Mouse (Mus musculus): ENCODE measurements at regions not wholly inside any gene's neighbourhood (a gene's known extent, or its start where the extent isn't known, plus 50 kb on each side); places are given as distances from the start of the nearest gene placed in this dataset.
"Not testable (repeated sequence)": the region's sequence is repeated elsewhere in the genome, so short reads cannot be mapped to it uniquely, and the experiment has no call there.

DNA sequence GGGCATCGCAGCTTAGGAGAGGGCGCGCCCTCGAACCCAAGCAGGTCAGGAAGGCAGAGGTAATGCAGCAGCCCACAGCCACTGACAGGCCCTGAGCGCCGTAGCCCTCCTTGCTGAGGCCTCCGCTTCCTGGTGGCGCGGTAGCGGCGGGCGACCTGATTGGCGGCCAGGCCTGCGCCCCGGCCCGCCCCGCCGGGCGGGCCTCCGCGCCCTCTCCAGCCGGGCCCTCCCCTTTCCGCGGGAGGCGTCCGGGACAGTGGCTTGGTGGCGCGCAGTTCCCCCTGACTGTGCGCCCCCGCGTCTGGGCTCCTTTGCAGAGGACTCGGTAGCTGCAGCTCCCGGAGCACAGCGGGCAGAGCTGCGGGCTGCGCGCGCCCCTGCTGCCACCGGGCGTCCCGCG lies 242.1 kb downstream of the Gm21863 start:
- not testable (repeated sequence) for ATAC-seq (ENCODE audit: extremely low read depth, insufficient number of reproducible peaks, low FRiP score, poor library complexity, severe bottlenecking)

DNA sequence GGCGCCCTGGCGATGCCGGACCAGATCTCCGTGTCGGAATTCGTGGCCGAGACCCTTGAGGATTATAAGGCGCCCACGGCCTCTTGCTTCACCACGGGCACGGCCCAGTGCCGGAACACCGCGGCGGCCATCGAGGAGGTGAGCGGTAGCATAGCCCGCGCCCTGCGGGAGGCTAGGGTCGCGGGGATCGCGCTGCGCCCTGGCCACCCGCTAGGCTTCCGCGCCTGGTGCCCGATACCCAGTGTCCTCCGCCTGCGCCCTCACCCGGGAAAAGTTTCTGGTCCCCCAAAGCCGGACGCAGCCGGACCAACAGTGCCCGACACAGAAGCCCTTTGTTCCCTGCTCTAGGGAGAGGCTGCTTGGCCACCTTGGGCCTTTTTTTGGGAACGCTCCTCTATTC lies 242.6 kb downstream of the Gm21863 start:
- not testable (repeated sequence) for ATAC-seq (ENCODE audit: extremely low read depth, insufficient number of reproducible peaks, low FRiP score, poor library complexity, severe bottlenecking)

DNA sequence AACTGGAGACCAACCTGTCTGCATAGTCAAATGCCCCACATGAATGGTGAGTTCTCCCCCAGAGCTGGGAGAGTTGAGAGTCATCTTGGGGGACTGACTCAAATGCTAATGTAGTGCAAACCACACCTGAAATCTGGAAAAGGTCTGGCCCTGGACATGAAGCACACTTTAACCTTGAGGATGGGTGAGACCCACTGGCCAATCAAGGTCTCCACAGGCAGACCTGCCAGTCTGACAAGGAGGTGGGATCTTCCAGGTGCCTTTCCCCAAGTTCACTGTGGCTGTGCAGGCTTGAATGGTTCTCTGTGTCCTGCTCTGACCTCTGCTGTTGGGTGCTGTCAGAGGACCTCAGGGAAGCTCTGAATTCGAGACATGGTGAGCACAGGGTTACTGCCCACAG lies 269.6 kb downstream of the Gm21863 start:
- not testable (repeated sequence) for ATAC-seq (ENCODE audit: extremely low read depth, insufficient number of reproducible peaks, low FRiP score, poor library complexity, severe bottlenecking)

DNA sequence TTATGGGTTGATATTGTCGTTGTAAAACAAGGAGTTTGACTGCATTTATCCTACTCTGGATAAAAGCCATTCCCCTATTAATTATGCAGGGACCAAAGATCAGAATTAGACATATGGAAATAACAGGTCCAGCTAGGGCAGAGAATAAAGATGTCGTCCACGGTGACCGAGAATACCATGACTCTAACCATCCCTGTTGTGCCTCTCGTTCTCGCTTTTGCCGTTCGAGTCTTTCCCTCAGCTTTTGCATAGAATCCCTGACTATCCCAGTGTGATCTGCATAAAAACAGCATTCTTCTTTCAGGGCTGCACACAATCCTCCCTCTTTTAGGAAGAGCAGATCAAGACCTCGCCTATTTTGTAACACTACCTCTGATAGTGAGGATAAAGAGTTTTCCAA lies 272.5 kb downstream of the Gm21863 start:
- not testable (repeated sequence) for ATAC-seq (ENCODE audit: extremely low read depth, insufficient number of reproducible peaks, low FRiP score, poor library complexity, severe bottlenecking)

DNA sequence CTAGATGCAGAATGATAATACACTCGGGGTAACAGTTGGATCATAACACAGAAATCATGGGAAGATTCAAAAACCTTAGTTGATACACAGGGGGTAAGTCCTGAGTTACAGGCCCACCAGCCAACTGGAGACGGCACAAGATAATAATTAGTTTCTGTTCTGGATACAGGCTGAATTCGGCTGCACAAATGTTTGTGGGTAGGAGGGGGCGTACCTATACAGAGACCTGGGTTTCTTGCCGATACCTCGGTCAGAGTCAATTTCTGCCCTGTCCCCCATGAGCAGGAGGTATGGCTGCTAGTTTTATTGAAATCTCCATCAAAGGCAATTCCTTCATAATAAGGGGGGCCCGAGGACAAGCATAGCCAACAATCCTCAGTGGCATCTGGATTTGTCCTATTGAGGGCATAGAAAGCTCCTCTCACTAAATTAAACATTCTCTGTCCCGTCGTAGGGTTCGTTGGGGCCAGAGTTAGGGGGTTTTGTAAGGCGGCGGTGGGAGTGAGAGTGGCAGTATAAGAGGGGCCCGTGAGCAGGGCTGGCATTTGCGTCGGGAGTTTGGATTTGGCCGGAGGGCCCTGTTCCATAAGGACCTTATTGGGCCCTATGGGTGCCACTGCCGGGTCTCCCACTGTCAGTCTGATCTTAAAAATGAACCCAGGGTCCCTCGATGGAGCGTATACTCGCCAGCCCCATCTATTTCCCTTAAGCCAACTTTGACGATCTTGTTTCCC lies 273.3 kb downstream of the Gm21863 start:
- not testable (repeated sequence) for ATAC-seq (ENCODE audit: extremely low read depth, insufficient number of reproducible peaks, low FRiP score, poor library complexity, severe bottlenecking)

DNA sequence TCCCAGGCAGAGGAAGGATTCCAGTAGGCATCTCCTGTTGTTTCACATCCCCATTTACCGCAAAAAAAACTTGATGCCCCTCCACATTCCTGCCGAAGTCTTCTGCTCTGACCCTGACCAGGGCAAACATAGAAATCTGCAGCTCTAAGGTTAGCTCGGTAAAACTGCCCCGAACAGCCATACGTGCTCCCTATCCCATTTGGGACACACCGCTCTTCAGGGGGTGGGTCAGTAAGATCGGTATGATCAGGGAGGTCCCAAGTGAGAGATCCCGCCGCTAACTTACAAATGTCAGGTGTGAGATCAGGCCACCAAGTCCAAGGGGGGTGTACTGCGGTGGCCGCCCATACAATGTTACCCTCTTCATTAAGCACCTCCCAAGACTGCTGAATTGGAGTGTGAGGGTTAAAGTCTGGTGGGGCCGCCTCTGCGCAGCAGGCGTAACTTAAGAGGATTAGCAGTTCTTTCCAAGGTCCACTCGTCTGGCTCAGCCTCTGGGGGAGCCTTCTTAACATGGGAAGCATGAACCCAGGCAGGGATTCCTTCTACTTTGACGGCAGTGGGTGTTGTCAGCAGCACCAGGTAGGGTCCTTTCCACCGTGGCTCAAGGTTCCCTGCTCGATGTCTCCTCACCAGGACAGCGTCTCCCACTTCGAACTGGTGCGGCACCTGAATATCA lies 274.2 kb downstream of the Gm21863 start:
- ATAC-seq (ENCODE audit: extremely low read depth, insufficient number of reproducible peaks, low FRiP score, poor library complexity, severe bottlenecking) = not testable (repeated sequence)

DNA sequence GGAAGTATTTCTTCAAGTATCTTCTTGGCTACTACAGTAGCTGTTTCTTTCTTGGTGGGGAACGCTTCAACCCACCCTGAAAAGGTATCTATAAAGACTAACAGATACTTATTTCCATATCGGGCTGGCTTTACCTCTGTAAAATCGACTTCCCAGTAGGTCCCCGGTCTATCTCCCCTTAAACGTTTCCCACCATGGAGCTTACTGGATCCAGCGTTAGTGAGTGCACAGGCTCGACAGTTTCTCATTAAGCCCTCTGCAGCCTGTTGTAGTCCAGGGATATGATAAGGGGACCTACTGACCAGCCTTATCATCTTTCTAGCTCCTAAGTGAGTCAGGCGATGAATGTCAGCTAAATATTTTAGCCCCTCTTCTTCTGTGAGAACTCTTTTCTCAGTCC lies 275.1 kb downstream of the Gm21863 start:
- not testable (repeated sequence) for ATAC-seq (ENCODE audit: extremely low read depth, insufficient number of reproducible peaks, low FRiP score, poor library complexity, severe bottlenecking)

DNA sequence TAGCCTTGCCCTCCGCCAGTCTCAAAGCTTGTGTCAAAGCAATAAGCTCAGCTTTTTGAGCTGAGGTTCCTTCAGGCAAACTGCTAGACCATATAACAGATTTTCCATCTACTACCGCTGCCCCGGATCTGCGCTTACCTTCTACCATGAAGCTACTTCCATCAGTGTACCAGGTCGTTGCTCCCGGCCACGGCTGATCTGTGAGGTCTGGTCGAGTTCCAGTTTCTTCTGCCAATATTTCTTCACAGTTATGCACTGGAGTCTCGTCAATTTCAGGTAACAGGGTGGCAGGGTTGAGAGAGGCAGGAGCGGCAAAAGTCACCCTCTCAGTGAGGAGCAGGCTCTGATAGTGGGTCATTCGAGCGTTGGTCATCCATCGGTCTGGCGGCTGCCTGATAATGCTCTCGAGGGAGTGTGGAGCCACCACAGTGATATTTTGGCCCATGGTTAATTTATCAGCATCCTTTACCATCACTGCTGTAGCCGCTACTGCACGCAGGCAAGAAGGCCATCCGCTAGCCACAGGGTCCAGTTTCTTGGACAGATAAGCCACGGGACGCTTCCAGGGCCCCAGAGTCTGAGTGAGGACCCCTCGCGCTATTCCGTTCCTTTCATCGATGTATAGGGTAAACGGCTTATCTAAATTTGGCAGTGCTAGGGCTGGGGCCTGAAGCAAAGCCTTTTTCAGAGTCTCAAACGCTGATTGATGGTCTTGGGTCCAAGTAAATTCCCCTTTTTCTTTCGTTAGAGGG lies 276.0 kb downstream of the Gm21863 start:
- ATAC-seq (ENCODE audit: extremely low read depth, insufficient number of reproducible peaks, low FRiP score, poor library complexity, severe bottlenecking) = no peak

DNA sequence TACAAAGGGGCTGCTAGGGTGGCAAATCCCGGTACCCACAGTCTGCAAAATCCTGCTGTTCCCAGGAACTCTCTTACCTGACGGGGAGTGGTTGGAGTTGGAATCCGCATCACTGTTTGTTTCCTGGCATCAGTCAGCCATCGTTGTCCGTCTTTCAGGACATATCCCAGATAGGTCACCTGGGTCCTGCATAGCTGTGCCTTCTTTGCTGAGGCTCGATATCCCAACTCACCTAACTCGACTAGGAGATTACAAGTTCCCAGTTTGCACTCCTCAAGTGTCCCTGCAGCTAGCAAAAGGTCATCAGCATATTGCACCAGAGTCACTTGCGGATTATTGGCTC lies 276.6 kb downstream of the Gm21863 start:
- ATAC-seq (ENCODE audit: extremely low read depth, insufficient number of reproducible peaks, low FRiP score, poor library complexity, severe bottlenecking) = no peak

DNA sequence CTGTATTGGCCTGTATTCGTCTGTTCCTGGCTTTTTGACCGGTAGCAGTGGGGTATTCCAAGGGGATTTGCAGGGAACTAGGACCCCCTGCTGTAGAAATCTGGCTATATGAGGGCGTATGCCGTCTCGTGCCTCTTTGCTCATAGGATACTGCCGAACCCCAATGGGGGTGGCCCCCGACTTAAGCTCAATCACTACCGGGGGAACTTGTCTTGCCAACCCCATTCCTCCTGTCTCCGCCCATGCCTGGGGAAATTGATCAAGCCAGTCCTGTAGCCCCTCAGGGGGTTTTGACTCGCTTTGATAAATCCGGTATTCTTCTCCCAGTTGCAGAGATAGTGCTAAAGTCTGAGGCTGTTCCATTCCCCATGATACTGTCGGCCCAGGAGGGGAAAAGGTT lies 277.2 kb downstream of the Gm21863 start:
- peak; percentile 21; the same call in 1 of the 2 replicates for ATAC-seq (ENCODE audit: extremely low read depth, insufficient number of reproducible peaks, low FRiP score, poor library complexity, severe bottlenecking)

DNA sequence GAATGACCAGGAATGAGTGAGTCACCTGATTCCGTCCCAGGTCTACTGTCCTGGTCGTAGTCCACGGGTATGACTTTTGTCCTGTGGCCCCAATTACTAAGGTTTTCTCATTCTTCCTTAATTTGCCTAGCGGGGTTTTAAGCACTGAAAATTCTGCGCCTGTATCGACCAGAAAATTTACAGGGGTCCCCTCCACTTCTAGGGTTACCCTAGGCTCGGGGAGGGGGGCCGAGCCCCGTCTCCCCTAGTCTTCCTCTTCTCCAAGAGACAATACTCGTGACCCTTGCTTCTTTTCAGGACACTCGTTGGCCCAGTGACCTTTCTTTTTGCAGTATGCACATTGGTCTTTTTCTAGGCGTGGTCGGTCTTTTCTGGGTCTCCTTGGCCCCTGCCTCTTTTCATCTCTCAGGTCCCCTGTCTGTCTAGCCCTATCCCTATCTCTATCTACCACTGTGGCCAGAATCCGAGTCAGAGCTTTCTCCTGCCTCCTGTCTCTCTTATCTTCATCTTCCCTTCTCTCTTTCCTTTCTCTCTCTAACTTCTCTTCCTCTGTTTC lies 277.8 kb downstream of the Gm21863 start:
- no peak for ATAC-seq (ENCODE audit: extremely low read depth, insufficient number of reproducible peaks, low FRiP score, poor library complexity, severe bottlenecking)

DNA sequence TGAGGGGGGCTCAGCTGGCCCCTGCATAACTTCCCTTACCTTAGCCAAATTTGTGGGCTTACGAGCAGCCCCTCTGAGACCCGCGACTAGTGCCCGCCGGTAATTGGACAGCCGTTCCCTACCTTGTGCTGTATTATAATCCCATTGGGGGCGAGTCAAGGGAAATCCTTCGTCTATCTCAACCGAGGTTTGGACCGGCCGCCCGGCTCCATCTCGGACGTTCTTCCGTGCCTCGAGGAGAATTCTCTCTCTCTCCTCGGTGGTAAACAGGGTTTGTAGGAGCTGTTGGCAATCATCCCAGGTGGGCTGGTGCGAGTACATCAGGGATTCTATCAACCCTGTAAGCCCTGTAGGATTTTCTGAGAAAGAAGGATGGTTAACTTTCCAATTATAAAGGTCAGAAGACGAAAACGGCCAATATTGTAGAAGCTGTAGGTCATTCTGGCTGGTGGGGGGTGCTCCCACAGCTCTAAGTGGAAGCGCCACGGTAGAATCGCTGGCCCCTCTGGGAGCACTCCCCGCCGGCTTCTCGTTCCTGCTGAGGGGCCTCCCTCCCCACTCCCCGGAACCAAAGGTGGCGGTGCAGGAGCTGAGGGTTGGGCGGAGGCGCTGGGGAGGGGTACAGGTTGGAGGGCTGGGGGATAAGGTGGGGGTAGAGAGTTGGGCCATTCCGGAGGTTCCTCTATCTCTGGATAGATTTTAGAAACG lies 278.6 kb downstream of the Gm21863 start:
- peak; percentile 30; the same call in 1 of the 2 replicates for ATAC-seq (ENCODE audit: extremely low read depth, insufficient number of reproducible peaks, low FRiP score, poor library complexity, severe bottlenecking)

DNA sequence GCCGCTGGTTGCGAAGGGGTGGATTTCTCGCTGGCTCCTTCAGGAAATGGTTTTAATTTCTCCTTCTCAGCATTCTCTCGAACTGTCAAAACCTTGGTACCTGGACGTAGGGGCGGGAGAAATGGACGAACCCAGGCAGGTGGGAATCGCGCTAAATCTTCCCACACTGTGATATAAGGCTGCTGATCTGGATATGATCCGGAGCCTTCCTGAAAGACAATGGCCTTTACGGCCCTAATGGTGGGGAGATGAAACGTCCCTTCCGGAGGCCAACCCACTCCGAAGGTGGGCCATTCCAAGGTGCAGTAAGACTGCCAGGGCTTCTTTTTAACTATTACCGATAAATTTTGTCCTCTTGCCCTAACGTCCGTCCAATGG lies 279.1 kb downstream of the Gm21863 start:
- ATAC-seq (ENCODE audit: extremely low read depth, insufficient number of reproducible peaks, low FRiP score, poor library complexity, severe bottlenecking) = peak; percentile 16; the same call in 1 of the 2 replicates

DNA sequence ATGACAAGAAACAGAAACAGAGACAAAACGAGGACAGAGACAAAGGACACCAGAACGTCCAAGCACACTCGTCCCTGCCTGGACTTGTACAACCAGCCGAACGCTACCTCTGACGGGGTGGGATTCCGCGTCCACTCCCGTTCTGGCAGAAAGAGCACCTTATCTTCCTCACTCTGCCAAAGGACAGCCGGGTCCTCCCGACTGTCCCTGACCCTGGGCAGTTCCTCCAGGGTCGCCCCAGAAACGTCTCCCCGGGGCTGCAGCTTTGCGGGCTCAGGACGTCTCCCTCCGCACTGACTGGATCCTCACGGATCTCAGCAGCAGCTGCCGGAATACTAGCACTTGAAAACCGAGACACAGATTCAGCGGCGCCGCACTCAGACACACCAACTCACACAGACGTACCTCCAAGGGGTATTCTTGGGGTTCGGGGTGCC lies 279.6 kb downstream of the Gm21863 start:
- peak; percentile 17; the same call in 1 of the 2 replicates for ATAC-seq (ENCODE audit: extremely low read depth, insufficient number of reproducible peaks, low FRiP score, poor library complexity, severe bottlenecking)

Data from neutrophil, adult 5-6 weeks (primary cell).